Mouse (Mus musculus): ENCODE data around the gene Zic2. TPM values are rescaled to one million over a fixed set of nuclear protein-coding genes. Genes with fewer than 3 reads are reported as not detected.
"Not testable (repeated sequence)": the region's sequence is repeated elsewhere in the genome, so short reads cannot be mapped to it uniquely, and the experiment has no call there.

Gene Zic2
- polyA plus RNA-seq (2017; shearing (Covaris generic)), result not detected

- ATAC-seq, result no peak
These were observed at the start of gene Zic2 for GRCm38 (mm10) chr14:122474891-122475556. Zic2 (plus strand) TSS chr14:122475435.

DNA sequence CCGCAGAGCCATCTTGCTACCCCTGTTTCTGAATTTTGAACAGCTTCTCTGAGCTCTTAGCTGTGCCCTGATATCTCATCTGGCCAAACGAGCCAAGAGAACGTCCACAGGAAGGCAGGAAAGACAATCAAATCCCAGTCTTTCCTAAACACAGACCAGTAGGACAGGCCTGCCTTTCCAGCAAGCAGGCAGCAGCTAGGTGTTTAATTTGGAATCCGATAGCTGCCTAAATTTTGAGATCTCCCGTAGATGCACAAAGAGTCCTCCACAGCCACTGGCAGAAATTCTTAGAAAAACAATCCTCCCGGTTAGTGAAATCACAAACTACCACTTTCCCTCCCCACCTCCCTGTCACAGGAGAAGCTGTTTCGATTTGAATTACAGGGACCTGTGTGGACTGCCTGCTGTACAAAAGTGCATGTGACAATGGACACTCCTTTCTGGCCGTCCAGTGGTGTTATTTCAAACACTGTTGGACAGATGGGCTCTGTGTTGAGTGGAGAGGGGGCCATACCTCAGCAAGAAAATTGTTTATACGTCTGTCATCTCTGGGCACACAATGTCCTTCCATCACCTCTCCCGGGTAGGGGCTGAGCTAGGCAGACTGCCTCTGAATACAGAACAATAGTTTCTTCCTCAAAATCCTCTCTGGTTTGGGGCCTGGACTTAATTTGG is 48.6 kb upstream of the Zic2 start:
- no peak for ATAC-seq

DNA sequence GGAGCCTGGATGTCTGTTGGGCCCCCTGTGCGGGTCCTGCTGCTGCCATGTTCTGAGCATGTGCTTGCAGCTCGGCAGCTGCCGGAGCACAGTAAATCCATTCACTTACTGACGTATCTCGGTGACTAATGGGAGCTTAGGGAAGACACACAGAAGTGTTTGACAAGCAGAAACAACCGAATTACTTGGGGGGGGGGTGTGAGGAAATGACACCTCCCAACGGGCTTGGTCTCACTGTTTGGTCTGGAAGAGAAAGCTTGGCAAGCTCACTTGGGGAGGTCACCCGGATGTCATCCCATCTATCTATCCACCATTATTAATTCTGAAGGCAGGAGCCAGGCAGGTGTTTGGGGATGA is 48.1 kb upstream of the Zic2 start:
- no peak for ATAC-seq

- ATAC-seq, result no peak
These were observed 47.6 kb upstream of the Zic2 start for GRCm38 (mm10) chr14:122427654-122428053.

- no peak for ATAC-seq
These were observed 42.7 kb upstream of the Zic2 start for GRCm38 (mm10) chr14:122432558-122432957.

GRCm38 (mm10) chr14:122434039-122434438 is 41.2 kb upstream of the Zic2 start:
- no peak for ATAC-seq

- no peak for ATAC-seq
These were observed 38.4 kb upstream of the Zic2 start for GRCm38 (mm10) chr14:122436850-122437249.

DNA sequence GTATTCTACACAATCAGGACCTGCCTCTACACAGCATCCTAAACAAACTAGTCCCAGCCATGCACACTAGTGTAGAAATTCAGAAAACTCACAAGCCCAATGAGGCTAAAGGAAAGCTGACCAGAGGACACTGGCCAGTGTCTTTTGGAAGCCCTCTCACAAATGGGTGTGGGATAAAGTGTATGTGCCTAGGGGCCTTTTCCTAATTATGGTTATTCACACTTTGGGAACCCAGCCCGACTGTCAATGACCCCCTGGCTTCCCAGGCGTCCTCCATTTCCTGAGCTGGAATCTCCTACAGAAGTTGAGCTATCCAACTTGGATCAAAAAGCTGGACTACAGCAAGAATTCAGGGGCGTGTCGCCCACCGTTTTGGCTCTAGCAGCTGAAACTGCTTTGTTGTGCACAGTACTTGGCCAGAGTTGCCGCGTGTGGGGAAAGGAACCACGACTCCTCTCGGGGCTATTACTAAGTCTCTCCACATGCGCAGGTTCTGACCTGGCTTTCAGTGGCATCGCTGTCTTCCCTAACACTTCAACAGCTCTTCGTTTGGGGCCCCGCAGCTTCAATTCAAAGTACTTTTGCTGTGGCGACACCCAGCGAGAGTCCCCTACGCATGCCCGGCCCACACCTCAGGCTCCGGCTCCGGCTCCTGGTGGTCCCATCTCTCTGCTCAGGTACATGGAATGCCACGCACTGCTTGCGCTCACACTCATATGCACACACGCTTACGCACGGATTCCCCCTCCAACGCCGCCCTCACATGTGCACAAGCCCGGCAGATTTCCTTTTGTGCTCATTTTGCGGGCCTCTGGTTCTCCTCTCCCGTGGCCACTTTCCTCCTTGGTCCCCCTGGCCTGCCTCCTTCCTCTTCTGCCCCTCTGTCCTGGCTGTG is 25.4 kb upstream of the Zic2 start:
- ATAC-seq, result no peak

- ATAC-seq, result no peak
These were observed 24.5 kb upstream of the Zic2 start, which contains the start of gene Gm5089 for GRCm38 (mm10) chr14:122450496-122451382. Gm5089 (minus strand) TSS chr14:122451115.

DNA sequence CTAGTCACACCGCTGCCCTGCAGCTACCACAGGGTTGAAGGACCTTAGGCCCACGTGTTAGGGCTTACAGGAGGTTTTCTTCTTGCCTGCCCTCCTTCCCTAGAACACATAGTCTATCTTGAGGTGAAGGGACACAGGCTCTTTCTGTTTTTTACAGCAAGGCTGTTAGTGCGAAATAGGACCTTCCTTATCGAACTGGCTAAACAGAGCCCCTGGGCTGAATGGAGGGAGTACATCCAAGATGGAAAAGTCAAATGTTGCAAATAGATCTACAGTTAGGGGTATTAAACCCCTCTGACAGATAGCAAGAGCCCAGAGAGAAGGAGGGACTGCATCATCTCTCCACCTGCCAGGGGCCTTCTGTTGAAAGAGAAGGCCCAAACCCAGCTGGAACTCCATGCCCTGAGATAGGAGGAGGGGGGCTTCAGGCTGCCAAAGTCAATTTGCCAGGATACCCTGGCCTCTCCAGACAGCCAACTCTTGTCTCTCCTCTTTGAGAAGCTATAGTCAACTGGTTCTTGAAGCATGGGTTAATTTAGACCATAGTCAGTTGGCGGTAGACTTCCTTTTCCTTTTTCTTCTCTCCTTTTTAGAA is 23.6 kb upstream of the Zic2 start:
- no peak for ATAC-seq

- no peak for ATAC-seq
These were observed 22.4 kb upstream of the Zic2 start for GRCm38 (mm10) chr14:122452701-122453387.

GRCm38 (mm10) chr14:122453388-122453995 is 21.7 kb upstream of the Zic2 start:
- ATAC-seq, result no peak

DNA sequence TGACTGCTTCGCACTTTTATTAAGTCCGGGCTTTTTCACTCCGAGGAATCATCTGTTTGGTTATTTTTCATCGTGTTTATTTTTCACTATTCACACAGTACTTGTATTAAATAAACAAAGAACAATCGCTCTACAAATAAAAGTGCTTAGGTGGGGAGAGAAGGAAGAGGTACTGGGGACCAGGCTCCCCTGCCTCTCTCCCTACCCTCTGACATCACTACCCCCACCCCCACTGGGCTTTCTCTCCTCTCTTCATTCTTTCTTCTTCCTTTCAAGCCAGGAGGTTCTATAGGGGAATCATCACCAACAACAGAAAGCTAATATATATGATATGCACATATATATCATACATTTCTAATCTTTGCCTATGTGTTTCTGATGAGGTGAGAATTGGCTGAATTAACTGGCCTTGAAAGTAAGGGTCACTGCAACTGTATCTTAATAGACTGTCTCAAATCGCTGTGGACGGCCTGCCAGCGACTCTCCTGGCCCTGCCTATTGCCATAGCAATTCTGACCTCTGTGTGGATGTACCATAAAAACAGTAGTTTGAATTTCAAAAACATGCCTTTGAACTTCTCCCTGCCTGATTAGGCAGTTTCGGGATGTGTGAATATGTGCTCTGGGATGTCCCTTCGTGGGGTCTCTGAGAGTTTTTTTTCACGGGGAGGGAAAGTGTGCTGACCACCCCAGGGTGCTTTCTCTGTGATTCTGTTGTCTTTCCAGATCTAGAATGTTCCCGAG is 21.1 kb upstream of the Zic2 start:
- ATAC-seq, result no peak

GRCm38 (mm10) chr14:122454901-122455561 is 20.2 kb upstream of the Zic2 start:
- no peak for ATAC-seq

- ATAC-seq, result no peak
These were observed 19.7 kb upstream of the Zic2 start for GRCm38 (mm10) chr14:122455562-122455958.

DNA sequence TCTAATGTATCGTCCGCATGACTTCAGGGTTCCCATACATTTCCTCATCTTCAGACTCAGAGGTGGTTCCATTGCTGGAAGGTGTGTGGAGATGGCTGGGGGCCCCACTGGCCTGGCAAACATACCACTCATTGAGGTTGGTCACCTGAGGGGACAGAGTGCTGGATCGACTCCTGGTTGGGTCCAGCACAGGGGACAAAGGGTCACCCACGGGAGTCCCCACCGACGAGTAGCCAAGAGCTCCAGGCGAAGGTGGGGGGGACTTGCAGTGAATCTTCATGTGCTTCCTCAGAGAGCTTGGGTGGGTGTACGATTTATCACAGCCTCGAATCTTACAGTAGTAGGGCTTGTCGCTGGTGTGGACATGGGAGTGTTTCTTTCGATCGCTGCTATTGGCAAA is 15.9 kb upstream of the Zic2 start:
- ATAC-seq, result not testable (repeated sequence)

DNA sequence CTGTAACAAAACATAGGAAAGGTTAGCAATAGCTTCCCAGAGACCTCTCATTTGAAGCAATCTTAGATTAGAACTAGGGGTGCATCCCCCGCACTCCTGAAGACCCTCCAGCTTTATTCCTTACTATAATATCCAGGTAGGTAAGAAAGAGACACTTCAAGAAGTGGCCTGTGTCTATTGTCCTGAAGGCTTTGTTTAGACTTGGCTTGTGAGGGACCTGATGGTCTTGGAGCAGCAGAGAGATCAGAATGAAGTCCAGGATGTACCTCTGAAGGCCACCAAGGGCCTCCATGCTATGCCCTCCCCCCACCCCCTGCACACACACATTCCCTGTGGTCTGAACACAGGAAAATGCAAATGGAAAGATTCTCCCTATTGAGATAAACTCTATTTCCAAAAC is 15.5 kb upstream of the Zic2 start:
- ATAC-seq, result no peak

DNA sequence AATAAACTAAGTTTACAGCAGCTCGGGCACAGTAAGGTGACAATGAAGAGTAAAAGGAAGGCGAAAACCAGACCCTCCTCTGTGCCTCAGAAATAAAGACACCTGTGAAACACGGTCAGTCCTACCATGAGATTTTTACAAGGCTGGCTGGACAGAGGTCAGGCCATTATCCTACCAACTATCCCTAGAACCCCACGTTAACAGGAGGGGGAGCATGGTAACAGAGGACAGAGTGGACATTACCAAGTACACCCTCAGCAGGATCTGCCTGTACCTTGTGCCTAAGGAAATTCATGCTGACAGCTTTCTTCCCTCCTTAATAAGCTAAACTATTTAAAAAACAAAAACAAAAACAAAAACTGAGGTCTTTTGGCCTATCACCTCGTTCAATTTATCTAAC is 15.0 kb upstream of the Zic2 start:
- ATAC-seq, result no peak

- ATAC-seq, result no peak
These were observed 13.7 kb upstream of the Zic2 start for GRCm38 (mm10) chr14:122461500-122461899.

GRCm38 (mm10) chr14:122461966-122462365 is 13.3 kb upstream of the Zic2 start:
- no peak for ATAC-seq

Data from activated CD4-positive, CD25-positive, alpha-beta regulatory T cell, adult 4 months (primary cell).